Comparison of ENCODE assay signal across 9 mouse cellular contexts in the genomic region with DNA sequence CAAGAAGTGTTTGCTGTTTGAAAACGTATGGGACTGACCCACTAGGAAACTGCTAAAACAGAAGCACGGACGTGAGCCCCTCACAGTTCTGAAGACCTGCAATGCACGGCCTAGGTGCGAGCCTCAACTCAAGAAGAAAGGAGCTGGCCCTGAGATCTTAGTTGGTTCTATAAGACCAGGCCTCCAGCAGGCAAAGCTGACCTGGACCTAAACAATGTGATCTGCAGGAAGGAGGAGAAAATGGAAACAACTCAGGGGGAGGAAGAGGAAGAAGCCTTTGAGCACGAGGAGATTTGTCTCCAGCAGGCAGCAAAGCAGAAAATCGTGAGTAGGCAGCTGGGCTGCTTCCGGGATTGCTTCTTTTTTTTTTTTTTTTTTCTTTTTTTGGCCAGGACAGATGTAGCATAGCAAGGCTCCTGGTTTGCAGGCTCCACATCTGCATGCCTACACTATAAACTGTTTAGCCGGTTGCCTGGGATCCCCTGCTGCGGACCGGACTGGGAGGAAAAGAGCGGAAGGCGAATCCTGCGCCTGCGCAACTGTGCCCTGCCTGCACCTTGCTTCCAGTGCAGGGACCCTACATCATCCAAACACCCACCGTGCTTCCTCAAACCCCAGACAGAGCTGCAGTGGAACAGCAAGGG. TPM values are rescaled to one million over a fixed set of nuclear protein-coding genes. Genes with fewer than 3 reads are reported as not detected.
DNase-seq lines count a peak whose midpoint lies in the region; ATAC-seq and TF ChIP-seq lines count a peak whose summit lies in the region.
"Had no signal": no experiment of that assay in that cellular context is flagged by ENCODE, and none has a peak within 500 bp of the region (broad histone marks: within the 10 kb centered on the region; RNA-seq: fewer than 3 reads in every experiment).

No protein-coding gene starts in this region.

- TF ChIP-seq POLR2A in bone marrow macrophage, adult 2 months (IDR thresholded peaks at IDR 0.05; ENCODE audit: borderline replicate concordance, low read depth, low read length) = no peak

- intact Hi-C loops in heart, postnatal 36 days (cut with DNase I) = no loop called here

- no peaks in the 10 kb centered on the region; the same call in 1 of the 2 replicates for H3K27me3 ChIP-seq in kidney, embryonic 16.5 days (ENCODE audit: insufficient read depth, low read length)
- no peaks in the 10 kb centered on the region for H3K27me3 ChIP-seq in midbrain, embryonic 10.5 days (ENCODE audit: low read depth, poor library complexity, severe bottlenecking)

- H3K4me1 ChIP-seq in kidney, embryonic 16.5 days (ENCODE audit: insufficient read depth, low read length) = peaks cover 7% of the 10 kb centered on the region; the same call in 1 of the 2 replicates
- H3K4me1 ChIP-seq in bone marrow macrophage, adult 2 months (ENCODE audit: control insufficient read depth, insufficient read depth, low read length) = peaks cover 52% of the 10 kb centered on the region
- H3K4me1 ChIP-seq in midbrain, embryonic 10.5 days = peaks cover 3% of the 10 kb centered on the region; the same call in 1 of the 2 replicates

- no peak overlapping the region; the same call in 1 of the 2 replicates for H3K9ac ChIP-seq in kidney, embryonic 16.5 days (replicated peaks; ENCODE audit: low read length)

- no peak overlapping the region for H3K4me3 ChIP-seq in kidney, embryonic 16.5 days (ENCODE audit: low read length)
- H3K4me3 ChIP-seq in bone marrow macrophage, adult 2 months (ENCODE audit: insufficient read depth, low read length) = peak overlapping the region; percentile 52
- no peak overlapping the region for H3K4me3 ChIP-seq in midbrain, embryonic 10.5 days
- H3K4me3 ChIP-seq: erythroblast, embryonic 14.5 days had no signal

- H3K27ac ChIP-seq in kidney, embryonic 16.5 days (ENCODE audit: low read length) = peak overlapping the region; percentile 20; the same call in 1 of the 2 replicates
- peak overlapping the region; percentile 92 for H3K27ac ChIP-seq in bone marrow macrophage, adult 2 months (ENCODE audit: insufficient read depth, low read depth, low read length)
- no peak overlapping the region; the same call in 1 of the 2 replicates for H3K27ac ChIP-seq in midbrain, embryonic 10.5 days (replicated peaks)

- no peak overlapping the region for H3K4me2 ChIP-seq in kidney, embryonic 16.5 days (replicated peaks; ENCODE audit: low read depth, low read length)

- TF ChIP-seq CTCF in bone marrow macrophage, adult 2 months (IDR thresholded peaks at IDR 0.05; ENCODE audit: low read depth, low read length) = no peak

- ATAC-seq in kidney, embryonic 16.5 days (ENCODE audit: low FRiP score, low TSS enrichment) = no peak
- ATAC-seq in megakaryocyte, adult 5-6 weeks (ENCODE audit: poor library complexity, severe bottlenecking) = 0 out of 2 replicates have a peak, but pooled peaks have one; percentile 4

- H3K9me3 ChIP-seq in kidney, embryonic 16.5 days (ENCODE audit: low read length) = no peaks in the 10 kb centered on the region
- no peaks in the 10 kb centered on the region for H3K9me3 ChIP-seq in midbrain, embryonic 10.5 days (replicated peaks)

- 68% methylated on average over 16 of the region's 16 CpGs for WGBS in kidney, embryonic 16.5 days
- 63% methylated on average over 16 of the region's 16 CpGs for WGBS in midbrain, embryonic 10.5 days

- no peaks in the 10 kb centered on the region for H3K36me3 ChIP-seq in kidney, embryonic 16.5 days (ENCODE audit: insufficient read depth, low read length)
- H3K36me3 ChIP-seq in midbrain, embryonic 10.5 days = no peaks in the 10 kb centered on the region

- no peak for DNase-seq in kidney, postnatal 14 days
- DNase-seq in heart, postnatal 36 days = peak; percentile 41 to 52
- no peak for DNase-seq in testis, postnatal 10 days (ENCODE audit: low spot score)
- DNase-seq in Muller cell, postnatal 12 days (ENCODE audit: inconsistent ontology term) = no peak
- no peak for DNase-seq in midbrain, embryonic 10.5 days (ENCODE audit: low spot score)

RNA-seq across cellular contexts. Expression of a gene that starts 39.3 kb away (rescaled TPM):
- polyA plus RNA-seq in kidney, embryonic 16.5 days (2015; fragmentation: Nextera tagmentation; extraction: Ambion mirVana) = 7.7 and 7.8 TPM in 2 replicates
- polyA plus RNA-seq in bone marrow macrophage, adult 2 months (2012; ENCODE audit: insufficient read depth, insufficient read length, missing spikeins) = 731 and 826 TPM in 2 replicates
- total RNA-seq in heart, postnatal 36 days (2021) = 10 to 100 TPM in 1 of 2 experiments, 1 to 10 TPM in 1; 9.5 to 12.1 TPM
- 155 and 159 TPM in 2 replicates for total RNA-seq in megakaryocyte, adult 5-6 weeks (2015)
- 158 and 165 TPM in 2 replicates for total RNA-seq in megakaryocyte, adult 5-6 weeks (2017)
- polyA plus RNA-seq in midbrain, embryonic 10.5 days (2016; fragmentation: Nextera tagmentation; extraction: Ambion mirVana) = 6.0 and 6.4 TPM in 2 replicates

Comparison
In these comparisons a context has a peak if more than half of its experiments do, and no peak if none do; other contexts are left out.
1. DNase-seq: peak in heart, postnatal 36 days (2 of 2); none in kidney, postnatal 14 days (single experiment), testis, postnatal 10 days (single experiment), Muller cell, postnatal 12 days (single experiment) and midbrain, embryonic 10.5 days (single experiment).
2. RNA of a gene that starts 39.3 kb away (polyA plus RNA-seq): 731 to 826 TPM in bone marrow macrophage, adult 2 months; 7.7 to 7.8 TPM in kidney, embryonic 16.5 days and 6.0 to 6.4 TPM in midbrain, embryonic 10.5 days; every median in the first group is over 10 times any median in the second.